Mouse (Mus musculus) skeletal muscle tissue, adult 2 months (tissue): ENCODE measurements around the gene Tmprss11b.
"Not testable (repeated sequence)": the region's sequence is repeated elsewhere in the genome, so short reads cannot be mapped to it uniquely, and the experiment has no call there.

Experiments used
- DNase-seq: peaks from one replicate; pipeline ENCODE4 v3.0.0-alpha.2; 2012; ENCODE audit warnings: low read depth, low spot score

Gene Tmprss11b

DNA sequence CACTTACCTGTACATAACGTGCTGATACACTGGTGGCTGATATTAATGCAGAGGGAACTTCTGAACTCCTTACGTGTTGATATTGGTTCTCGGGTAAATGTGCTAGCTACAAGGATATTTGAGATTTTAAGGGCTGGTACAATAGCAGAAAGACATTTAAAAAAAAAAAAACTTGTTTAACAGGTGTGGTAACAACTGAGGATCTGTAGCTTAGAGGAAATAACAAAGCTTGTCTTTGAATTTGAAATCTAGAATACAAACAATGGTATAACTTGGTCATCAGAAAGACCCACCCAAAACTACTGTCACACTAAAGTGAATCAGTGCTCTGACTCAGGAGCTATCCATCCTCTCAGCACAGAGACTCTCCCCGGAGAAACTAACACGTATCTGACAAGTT lies at the start of gene Tmprss11b:
Gene Tmprss11b (minus strand): TSS at position 101 of the 400 bp plus-strand sequence.
- no peak for DNase-seq

DNA sequence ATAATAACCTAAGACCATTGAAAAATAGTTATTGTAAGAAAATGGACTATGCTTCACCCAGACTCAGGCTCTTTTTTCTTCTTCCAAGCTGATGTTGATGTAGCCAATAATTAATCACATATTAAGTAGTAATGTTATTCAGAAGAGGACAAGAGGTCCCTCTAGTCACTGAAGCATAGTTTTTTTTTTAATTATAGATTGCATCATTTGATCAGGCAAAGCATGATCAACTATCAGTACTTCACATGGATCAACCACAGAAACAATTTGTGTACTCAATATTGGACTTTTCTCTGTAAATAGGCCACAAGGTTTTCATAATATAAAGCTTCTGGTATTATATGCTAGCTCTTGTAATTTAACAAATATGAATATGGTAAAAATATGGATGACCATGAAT lies 48.9 kb upstream of the Tmprss11b start:
- DNase-seq = no peak

DNA sequence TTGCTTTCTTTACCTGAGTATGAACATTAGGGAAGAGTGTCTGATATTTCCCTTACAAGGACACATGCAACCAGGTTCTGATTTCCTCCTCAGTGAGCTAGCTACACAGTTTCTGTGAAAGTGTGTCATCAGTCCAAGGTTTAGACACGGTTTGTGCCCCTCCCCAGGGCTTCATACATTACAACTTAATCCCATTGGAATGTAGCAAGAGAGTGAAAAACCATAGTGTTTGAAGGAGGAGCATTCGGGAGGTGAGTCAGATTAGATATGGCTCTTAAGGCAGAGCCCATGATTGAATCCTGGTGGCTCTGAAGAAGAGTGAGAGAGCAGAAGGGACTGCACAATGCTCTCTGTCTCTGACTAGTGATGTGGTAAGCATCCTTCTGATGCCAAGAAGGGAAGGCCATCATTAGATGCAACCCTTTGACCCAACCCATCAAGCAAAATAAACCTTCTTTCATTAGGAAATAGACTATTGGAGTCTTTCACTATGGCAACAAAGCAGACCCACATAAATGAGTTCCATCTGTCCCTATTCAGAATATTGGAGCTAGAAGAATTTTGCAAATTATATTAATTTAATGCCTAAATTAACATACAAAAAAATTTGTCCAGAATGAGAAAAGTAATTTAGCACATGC lies 46.8 kb upstream of the Tmprss11b start:
- DNase-seq = no peak

DNA sequence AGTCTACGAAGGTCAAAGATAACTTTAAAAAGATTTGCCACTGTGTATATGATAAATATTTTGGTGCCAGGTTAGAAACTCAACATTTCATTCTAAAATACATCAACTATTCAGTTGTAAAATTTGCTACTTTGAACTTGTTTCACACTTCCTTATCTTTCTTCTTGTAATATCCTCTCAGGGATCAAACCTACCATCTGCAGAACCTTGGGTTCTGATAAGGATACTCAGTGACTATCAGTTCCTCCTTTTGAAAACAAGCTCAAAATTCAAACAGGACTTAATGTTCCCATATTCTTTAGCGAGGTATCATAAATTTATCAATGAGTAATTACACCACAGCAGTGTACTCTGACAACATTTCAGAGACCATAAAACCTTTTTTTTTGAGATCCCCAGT lies 38.8 kb upstream of the Tmprss11b start:
- no peak for DNase-seq

DNA sequence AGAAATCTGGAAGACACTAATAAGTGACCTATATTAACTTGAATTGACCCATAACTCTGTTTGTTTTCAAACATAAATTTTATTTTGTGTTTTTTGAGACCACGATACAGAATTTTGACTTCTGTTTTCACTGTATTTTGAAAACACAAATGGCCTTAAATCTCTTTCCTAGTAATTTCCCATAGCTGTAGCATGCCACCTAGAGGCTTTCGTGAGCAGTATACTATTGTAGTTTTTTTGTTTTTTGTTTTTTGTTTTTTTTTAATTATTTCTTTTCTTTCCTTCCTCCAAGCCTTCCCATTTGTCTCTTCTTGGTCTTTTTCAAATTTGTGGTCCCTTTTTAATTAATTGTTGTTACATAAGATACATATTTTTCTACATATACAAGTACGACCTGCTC lies 28.8 kb upstream of the Tmprss11b start:
- no peak for DNase-seq

DNA sequence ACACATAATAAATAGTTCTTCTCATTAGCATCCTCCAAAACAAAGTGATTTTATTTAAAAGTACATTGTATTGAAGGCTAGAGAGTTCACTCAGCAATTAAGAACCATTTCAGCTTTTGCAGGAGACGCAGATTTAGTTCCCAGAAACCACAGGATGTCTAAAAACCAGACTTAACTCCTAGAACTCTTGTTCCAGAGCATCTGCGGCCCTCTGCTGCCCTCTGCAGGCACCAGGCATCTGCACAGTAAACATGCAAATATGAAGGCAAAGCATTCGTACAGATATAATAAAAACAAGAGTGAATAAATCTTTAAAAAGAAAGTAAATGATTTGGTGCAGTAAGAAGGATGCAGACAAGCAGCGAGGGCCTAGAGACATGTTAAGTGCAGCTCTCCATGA lies 8.5 kb upstream of the Tmprss11b start:
- DNase-seq = no peak

DNA sequence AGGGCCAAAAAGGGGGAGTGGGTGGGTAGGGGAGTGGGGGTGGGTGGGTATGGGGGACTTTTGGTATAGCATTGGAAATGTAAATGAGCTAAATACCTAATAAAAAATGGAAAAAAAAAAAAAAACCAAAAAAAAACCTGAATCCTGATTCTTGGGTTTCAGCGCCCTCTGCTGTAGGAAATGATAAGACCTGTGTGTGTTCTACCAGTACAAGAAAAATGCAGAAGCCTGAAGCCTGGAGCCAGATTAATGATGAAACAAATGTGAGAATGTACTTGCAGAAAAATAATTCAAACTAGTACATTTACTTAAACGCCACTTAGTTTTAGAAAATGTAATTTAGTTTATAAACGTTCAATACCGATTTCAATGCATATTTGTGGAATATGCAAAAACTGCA lies 27.0 kb downstream of the Tmprss11b start:
- DNase-seq = not testable (repeated sequence)

DNA sequence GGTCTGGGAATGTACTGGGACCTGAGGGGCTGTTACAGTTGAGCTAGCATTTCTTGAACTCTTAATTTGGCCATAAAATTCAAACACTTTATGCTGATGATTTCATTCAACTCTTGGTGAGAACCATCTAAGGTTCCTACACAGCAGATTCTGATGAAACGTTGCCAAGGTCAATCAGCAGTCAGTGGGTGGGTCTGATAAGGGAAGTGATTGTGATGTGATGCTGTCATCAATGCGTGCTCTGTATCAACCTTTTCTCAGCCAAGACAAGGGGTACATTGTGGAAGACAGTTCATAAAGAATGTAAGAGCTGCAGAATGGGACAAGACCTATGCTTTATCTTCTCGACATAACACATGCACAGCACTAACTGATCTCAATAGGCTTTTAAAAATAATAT lies 35.4 kb downstream of the Tmprss11b start:
- DNase-seq = no peak

DNA sequence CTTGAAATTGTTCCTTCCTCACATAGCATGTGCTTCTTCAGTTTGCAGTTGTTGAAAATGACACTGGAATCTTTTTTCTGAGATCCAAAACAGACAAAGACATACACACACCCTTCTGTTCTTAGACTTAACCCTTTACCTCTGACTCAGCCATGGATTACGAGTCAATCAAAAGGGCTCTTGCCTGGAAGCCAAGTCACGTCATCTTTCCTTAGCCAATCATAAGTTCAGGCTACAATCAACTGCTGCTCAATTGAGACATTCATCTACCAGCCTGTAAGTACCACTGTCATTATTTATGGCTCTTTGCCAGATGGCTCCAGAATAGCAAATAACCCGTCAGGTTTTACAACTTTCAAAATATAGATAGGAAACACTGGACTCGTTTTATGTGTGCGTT lies 43.8 kb downstream of the Tmprss11b start, which contains the start of gene Tmprss11f:
Gene Tmprss11f (minus strand): TSS at position 101 of the 400 bp plus-strand sequence.
- no peak for DNase-seq

DNA sequence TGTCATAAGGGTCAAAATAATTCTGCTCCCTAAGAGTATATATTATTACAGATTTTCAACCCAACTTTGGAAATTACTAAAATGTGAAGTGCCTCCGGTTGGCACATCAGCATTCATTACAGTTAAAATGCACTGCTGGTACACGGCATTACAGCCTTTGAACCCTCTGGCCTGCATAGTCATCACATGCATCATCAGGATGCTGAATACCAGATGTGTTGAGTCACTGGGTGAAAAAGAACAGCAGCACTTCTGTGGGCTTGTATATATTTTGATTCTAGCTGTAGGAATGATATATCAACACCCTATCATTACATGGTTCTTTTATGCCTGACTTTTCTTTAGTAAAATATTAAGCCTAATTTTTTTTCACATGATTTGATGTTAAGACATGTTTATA lies 45.5 kb downstream of the Tmprss11b start:
- DNase-seq = no peak

DNA sequence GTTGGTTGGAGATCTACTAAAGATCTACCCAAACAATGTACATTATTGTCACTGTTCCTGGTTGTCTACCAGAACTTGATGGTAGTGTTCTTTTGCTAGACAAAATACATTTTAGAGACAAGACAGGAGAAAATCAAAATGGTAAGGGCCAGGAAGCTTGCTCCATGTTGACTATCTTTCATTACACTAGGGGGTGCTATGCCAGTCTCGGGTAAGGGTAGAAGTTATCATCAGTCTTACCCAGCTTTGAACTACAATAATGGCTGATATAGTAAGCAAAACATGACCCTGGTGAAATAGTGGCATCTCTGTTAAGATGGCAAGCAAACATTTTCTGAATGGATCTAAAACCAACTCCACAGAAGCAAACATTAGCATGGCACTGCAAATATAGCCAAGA lies 54.4 kb downstream of the Tmprss11b start:
- DNase-seq = no peak
